Mouse (Mus musculus) ovary, adult 2 months (tissue): ENCODE data around the gene Xbp1. TPM values are rescaled to one million over a fixed set of nuclear protein-coding genes. Genes with fewer than 3 reads are reported as not detected.

Experiments
- polyA plus RNA-seq: library from polyadenylated mRNA; depleted of rRNA; stranded (reverse); fragments of >200 nt; gene quantifications from 2 replicates; pipeline ENCODE4 v1.2.3, GENCODE M21; 2012; rRNA removed

Xbp1 gene
- polyA plus RNA-seq = 98.0 and 170 TPM in 2 replicates

GRCm38 (mm10) chr11:5520412-5521265 lies at the start of gene Xbp1:
Gene Xbp1 (plus strand): TSS chr11:5520659.

GRCm38 (mm10) chr11:5541799-5542481 lies 21.5 kb downstream of the Xbp1 start, which contains the start of gene Ccdc117:
Gene Ccdc117 (minus strand): TSS chr11:5542187.

GRCm38 (mm10) chr11:5569474-5569873 lies 49.0 kb downstream of the Xbp1 start, which contains the start of gene Ankrd36:
Gene Ankrd36 (plus strand): TSS chr11:5569684.

Other genes starting within 250 kb of the Xbp1 start
- gene Znrf3, start 75.8 kb upstream of the Xbp1 start, polyA plus RNA-seq = 11.5 and 12.7 TPM in 2 replicates
- 9.7 and 11.0 TPM in 2 replicates for gene Ccdc117, start 21.5 kb downstream of the Xbp1 start, polyA plus RNA-seq
- gene Ankrd36, start 49.0 kb downstream of the Xbp1 start, polyA plus RNA-seq = 0.10 and 0.12 TPM in 2 replicates
- 270 and 800 TPM in 2 replicates for gene Mrps24, start 195.0 kb downstream of the Xbp1 start, polyA plus RNA-seq
- 32.5 and 35.5 TPM in 2 replicates for gene Urgcp, start 241.7 kb downstream of the Xbp1 start, polyA plus RNA-seq